29 mouse cellular contexts compared by ENCODE assay signal in genomic region chr8:44690593-44690950, GRCm38 (mm10).
DNase-seq lines count a peak whose midpoint lies in the region; ATAC-seq lines count a peak whose summit lies in the region.
"Had no signal": no experiment of that assay in that cellular context is flagged by ENCODE, and none has a peak within 500 bp of the region (broad histone marks: within the 10 kb centered on the region; RNA-seq: fewer than 3 reads in every experiment).

No protein-coding gene starts in this region.

- no peaks in the 10 kb centered on the region for H3K36me3 ChIP-seq in hindbrain, embryonic 16.5 days (ENCODE audit: control insufficient read depth, insufficient read depth, low read length)
- no peaks in the 10 kb centered on the region for H3K36me3 ChIP-seq in hindbrain, embryonic 10.5 days
- no peaks in the 10 kb centered on the region for H3K36me3 ChIP-seq in lung, embryonic 16.5 days (ENCODE audit: control insufficient read depth, insufficient read depth, low read length)
- H3K36me3 ChIP-seq: embryonic facial prominence, embryonic 13.5 days; forebrain, embryonic 10.5 days; forebrain, embryonic 15.5 days; heart, embryonic 12.5 days; limb, embryonic 13.5 days; midbrain, embryonic 12.5 days; neural tube, embryonic 12.5 days had no signal

- peak; percentile 22 for ATAC-seq in hindbrain, embryonic 16.5 days
- ATAC-seq in lung, embryonic 16.5 days (ENCODE audit: low read depth), result no peak
- ATAC-seq: forebrain, embryonic 15.5 days; intestine, embryonic 16.5 days had no signal

- no peak overlapping the region for H3K9ac ChIP-seq in hindbrain, embryonic 16.5 days (ENCODE audit: low read depth, low read length)
- H3K9ac ChIP-seq in lung, embryonic 16.5 days (ENCODE audit: low read length), result no peak overlapping the region
- H3K9ac ChIP-seq: embryonic facial prominence, embryonic 13.5 days; forebrain, embryonic 15.5 days; heart, embryonic 12.5 days; limb, embryonic 13.5 days; midbrain, embryonic 12.5 days; neural tube, embryonic 12.5 days had no signal

- 69% methylated on average over 4 of the region's 4 CpGs for WGBS in hindbrain, embryonic 16.5 days
- 80% methylated on average over 4 of the region's 4 CpGs for WGBS in hindbrain, embryonic 10.5 days
- WGBS in lung, embryonic 16.5 days, result 44% methylated on average over 4 of the region's 4 CpGs

- H3K9me3 ChIP-seq in hindbrain, embryonic 16.5 days (ENCODE audit: control insufficient read depth, low read length), result no peaks in the 10 kb centered on the region
- H3K9me3 ChIP-seq in hindbrain, embryonic 10.5 days, result no peaks in the 10 kb centered on the region
- H3K9me3 ChIP-seq in lung, embryonic 16.5 days (ENCODE audit: control insufficient read depth, low read length), result no peaks in the 10 kb centered on the region
- H3K9me3 ChIP-seq: embryonic facial prominence, embryonic 13.5 days; forebrain, embryonic 10.5 days; forebrain, embryonic 15.5 days; limb, embryonic 13.5 days; midbrain, embryonic 12.5 days; neural tube, embryonic 12.5 days had no signal

- H3K4me2 ChIP-seq in hindbrain, embryonic 16.5 days (ENCODE audit: low read length), result no peak overlapping the region
- H3K4me2 ChIP-seq in lung, embryonic 16.5 days (ENCODE audit: low read depth, low read length), result no peak overlapping the region
- H3K4me2 ChIP-seq: embryonic facial prominence, embryonic 13.5 days; forebrain, embryonic 15.5 days; heart, embryonic 12.5 days; limb, embryonic 13.5 days; liver, embryonic 11.5 days; midbrain, embryonic 12.5 days; neural tube, embryonic 12.5 days had no signal

- intact Hi-C loops in heart, postnatal 14 days (cut with DNase I), result loop anchor here (5.0 kb wide), 1 partner anchor 247 kb away; the partner anchor contains the start of gene Fat1

- H3K4me1 ChIP-seq in hindbrain, embryonic 16.5 days (ENCODE audit: control insufficient read depth, insufficient read depth, low read depth, low read length), result peaks cover 9% of the 10 kb centered on the region
- no peaks in the 10 kb centered on the region for H3K4me1 ChIP-seq in hindbrain, embryonic 10.5 days (replicated peaks)
- peaks cover 11% of the 10 kb centered on the region for H3K4me1 ChIP-seq in lung, embryonic 16.5 days (replicated peaks; ENCODE audit: control insufficient read depth, insufficient read depth, low read length)
- H3K4me1 ChIP-seq: forebrain, embryonic 10.5 days had no signal

- no peak overlapping the region for H3K27ac ChIP-seq in hindbrain, embryonic 16.5 days (ENCODE audit: low read depth, low read length)
- no peak overlapping the region for H3K27ac ChIP-seq in hindbrain, embryonic 10.5 days
- H3K27ac ChIP-seq in lung, embryonic 16.5 days (ENCODE audit: low read length), result peak overlapping the region; percentile 28; the same call in 1 of the 2 replicates
- H3K27ac ChIP-seq: embryonic facial prominence, embryonic 13.5 days; forebrain, embryonic 10.5 days; forebrain, embryonic 15.5 days; gastrocnemius, adult 2 months; limb, embryonic 13.5 days; midbrain, embryonic 12.5 days; neural tube, embryonic 12.5 days; stomach, postnatal 0 days had no signal

- no peak overlapping the region for H3K4me3 ChIP-seq in hindbrain, embryonic 16.5 days (ENCODE audit: low read length)
- no peak overlapping the region for H3K4me3 ChIP-seq in hindbrain, embryonic 10.5 days
- no peak overlapping the region for H3K4me3 ChIP-seq in lung, embryonic 16.5 days (ENCODE audit: low read length)
- H3K4me3 ChIP-seq: embryonic facial prominence, embryonic 13.5 days; forebrain, embryonic 10.5 days; forebrain, embryonic 15.5 days; gastrocnemius, adult 2 months; heart, embryonic 12.5 days; limb, embryonic 13.5 days; midbrain, embryonic 12.5 days; myocyte; neural tube, embryonic 12.5 days had no signal

- DNase-seq in hindbrain, embryonic 10.5 days (ENCODE audit: low spot score), result no peak
- DNase-seq in lung, postnatal 25 days (ENCODE audit: low spot score), result no peak
- DNase-seq in cerebellum, adult 9-11 months, result peak; percentile 94
- no peak for DNase-seq in heart, adult 9 months (ENCODE audit: low spot score in 2 of 2)
- DNase-seq in yolk sac, embryonic 10.5 days (ENCODE audit: low spot score), result no peak
- no peak for DNase-seq in heart, postnatal 14 days
- DNase-seq: adrenal gland, adult 8-10 months; gastrocnemius, adult 2 months; gastrocnemius, postnatal 36 days; kidney, adult 9 months; kidney, postnatal 14 days; lung, postnatal 10 days; right cerebral cortex, postnatal 4 days; thymus, adult 18-20 months; thymus, postnatal 36 days had no signal

- H3K27me3 ChIP-seq in hindbrain, embryonic 16.5 days (replicated peaks; ENCODE audit: control insufficient read depth, insufficient read depth, low read length), result no peaks in the 10 kb centered on the region
- H3K27me3 ChIP-seq in hindbrain, embryonic 10.5 days (ENCODE audit: insufficient read depth, poor library complexity, severe bottlenecking), result no peaks in the 10 kb centered on the region
- no peaks in the 10 kb centered on the region; the same call in 1 of the 2 replicates for H3K27me3 ChIP-seq in lung, embryonic 16.5 days (ENCODE audit: control insufficient read depth, insufficient read depth, low read depth, low read length)
- H3K27me3 ChIP-seq: CH12.LX; embryonic facial prominence, embryonic 13.5 days; forebrain, embryonic 15.5 days; heart, embryonic 12.5 days; midbrain, embryonic 12.5 days; neural tube, embryonic 12.5 days had no signal
